Mouse (Mus musculus): Measurements from ENCODE around the gene Cavin4. TPM values are rescaled to one million over a fixed set of nuclear protein-coding genes. Genes with fewer than 3 reads are reported as not detected.

Gene Cavin4
- 0.82 and 1.3 TPM in 2 replicates for polyA plus RNA-seq (2015; fragmentation: Nextera tagmentation; extraction: Ambion mirVana)

GRCm38 (mm10) chr4:48663271-48663670 is at the start of gene Cavin4:
TSS of gene Cavin4 (plus strand) at chr4:48663514.
- Histone ChIP-seq H3K27ac (ENCODE audit: low read length) (no peak within 1 kb of the TSS), H3K4me1 (ENCODE audit: insufficient read depth, low read length) (no peaks in the 10 kb centered on the region), H3K9me3 (ENCODE audit: low read length) (no peaks in the 10 kb centered on the region), H3K4me2 (replicated peaks; ENCODE audit: low read depth, low read length) (no peak within 1 kb of the TSS), H3K4me3 (ENCODE audit: low read length) (no peak within 1 kb of the TSS), H3K36me3 (ENCODE audit: insufficient read depth, low read length) (peaks cover 26% of the 10 kb centered on the region), H3K27me3 (ENCODE audit: insufficient read depth, low read length) (no peaks in the 10 kb centered on the region), H3K9ac (replicated peaks; ENCODE audit: low read length) (no peak within 1 kb of the TSS)
- WGBS, result 85% methylated on average over 10 of the region's 10 CpGs
- ATAC-seq (ENCODE audit: low FRiP score, low TSS enrichment), result no peak

DNA sequence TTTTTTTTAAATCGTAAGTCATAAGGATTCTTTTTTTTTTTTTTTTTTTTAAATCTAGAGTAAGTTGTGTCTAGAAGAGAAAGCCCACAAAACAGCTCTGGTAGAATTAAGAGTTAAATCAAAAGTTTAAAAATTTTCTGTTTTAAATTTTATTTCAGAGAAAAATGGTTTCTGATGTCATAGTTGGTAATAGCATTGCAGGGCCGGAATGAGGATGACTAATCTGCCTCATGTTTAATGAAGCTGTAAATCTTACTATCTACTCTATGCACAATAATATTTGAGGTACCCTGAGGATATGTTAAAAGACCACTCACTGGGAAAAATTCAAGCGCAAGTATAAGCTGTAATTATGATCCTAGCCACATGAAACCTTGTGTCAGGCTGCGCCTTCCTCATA is 47.8 kb upstream of the Cavin4 start:
- H3K27me3 ChIP-seq (ENCODE audit: insufficient read depth, low read length), result no peaks in the 10 kb centered on the region
- H3K4me3 ChIP-seq (ENCODE audit: low read length), result no peak overlapping the region
- H3K4me1 ChIP-seq (ENCODE audit: insufficient read depth, low read length), result no peaks in the 10 kb centered on the region
- H3K4me2 ChIP-seq (replicated peaks; ENCODE audit: low read depth, low read length), result no peak overlapping the region
- H3K9me3 ChIP-seq (ENCODE audit: low read length), result no peaks in the 10 kb centered on the region
- no peak overlapping the region for H3K27ac ChIP-seq (ENCODE audit: low read length)
- ATAC-seq (ENCODE audit: low FRiP score, low TSS enrichment), result no peak
- WGBS, result 95% methylated on average over 4 of the region's 4 CpGs
- no peak overlapping the region for H3K9ac ChIP-seq (replicated peaks; ENCODE audit: low read length)
- H3K36me3 ChIP-seq (ENCODE audit: insufficient read depth, low read length), result peaks cover 28% of the 10 kb centered on the region

DNA sequence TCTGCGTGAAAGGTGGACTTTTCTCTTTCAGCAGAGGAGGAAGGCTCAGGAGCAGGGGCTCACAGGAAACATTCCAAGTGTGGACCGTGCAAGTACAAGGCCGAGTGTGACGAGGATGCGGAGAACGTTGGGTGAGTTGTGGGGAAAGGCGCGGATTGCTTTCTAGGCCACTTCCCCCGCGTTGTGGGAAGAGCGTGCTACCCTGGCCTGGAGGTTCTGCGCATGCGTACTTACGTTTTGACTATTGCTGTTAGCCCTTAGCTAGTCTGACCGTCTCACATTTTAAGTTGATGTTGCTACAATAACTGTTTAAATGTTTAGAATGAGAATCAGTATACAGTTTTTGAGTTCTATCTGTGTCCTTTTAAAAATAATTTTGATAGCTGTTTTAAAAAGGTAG is 46.1 kb upstream of the Cavin4 start:
- WGBS, result 96% methylated on average over 15 of the region's 15 CpGs
- ATAC-seq (ENCODE audit: low FRiP score, low TSS enrichment), result no peak
- peaks cover 24% of the 10 kb centered on the region for H3K36me3 ChIP-seq (ENCODE audit: insufficient read depth, low read length)

DNA sequence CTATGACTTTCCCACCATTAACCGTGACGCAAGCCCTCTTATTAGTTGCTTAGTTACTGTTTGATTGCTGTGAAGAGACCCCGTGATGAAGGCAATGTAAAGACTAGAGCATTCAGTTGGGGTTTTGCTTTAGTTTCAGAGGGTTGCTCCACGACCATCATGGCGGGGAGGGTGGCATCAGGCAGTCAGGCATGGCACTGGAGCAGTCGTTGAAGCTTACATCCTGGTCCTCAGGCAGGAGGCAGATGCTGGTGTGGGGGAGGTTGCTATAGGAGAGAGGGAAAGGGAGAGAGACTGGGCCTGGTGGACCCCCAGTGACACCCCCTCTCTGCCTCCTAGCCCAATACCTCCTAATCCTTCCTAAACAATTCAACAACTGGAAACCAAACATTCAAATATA is 43.2 kb upstream of the Cavin4 start:
- Histone ChIP-seq H3K9me3 (ENCODE audit: low read length) (no peaks in the 10 kb centered on the region; the same call in 1 of the 2 replicates), H3K36me3 (ENCODE audit: insufficient read depth, low read length) (peaks cover 25% of the 10 kb centered on the region), H3K4me1 (ENCODE audit: insufficient read depth, low read length) (no peaks in the 10 kb centered on the region), H3K4me3 (ENCODE audit: low read length) (no peak overlapping the region), H3K27ac (ENCODE audit: low read length) (no peak overlapping the region), H3K4me2 (replicated peaks; ENCODE audit: low read depth, low read length) (no peak overlapping the region), H3K27me3 (ENCODE audit: insufficient read depth, low read length) (no peaks in the 10 kb centered on the region), H3K9ac (replicated peaks; ENCODE audit: low read length) (no peak overlapping the region)
- 72% methylated on average over 6 of the region's 6 CpGs for WGBS
- ATAC-seq (ENCODE audit: low FRiP score, low TSS enrichment), result no peak

More for the DNA sequence above, 46.1 kb upstream of the Cavin4 start:
- Histone ChIP-seq H3K4me2 (replicated peaks; ENCODE audit: low read depth, low read length) (no peak overlapping the region), H3K9me3 (ENCODE audit: low read length) (no peaks in the 10 kb centered on the region), H3K9ac (replicated peaks; ENCODE audit: low read length) (no peak overlapping the region), H3K4me3 (ENCODE audit: low read length) (no peak overlapping the region), H3K4me1 (ENCODE audit: insufficient read depth, low read length) (no peaks in the 10 kb centered on the region), H3K27me3 (ENCODE audit: insufficient read depth, low read length) (no peaks in the 10 kb centered on the region), H3K27ac (ENCODE audit: low read length) (no peak overlapping the region)

GRCm38 (mm10) chr4:48622246-48622645 is 41.1 kb upstream of the Cavin4 start:
- H3K9me3 ChIP-seq (ENCODE audit: low read length), result no peaks in the 10 kb centered on the region; the same call in 1 of the 2 replicates
- H3K9ac ChIP-seq (replicated peaks; ENCODE audit: low read length), result no peak overlapping the region
- 65% methylated on average over 6 of the region's 6 CpGs for WGBS
- no peak overlapping the region for H3K4me3 ChIP-seq (ENCODE audit: low read length)
- ATAC-seq (ENCODE audit: low FRiP score, low TSS enrichment), result no peak
- no peaks in the 10 kb centered on the region for H3K27me3 ChIP-seq (ENCODE audit: insufficient read depth, low read length)
- H3K27ac ChIP-seq (ENCODE audit: low read length), result no peak overlapping the region
- no peak overlapping the region for H3K4me2 ChIP-seq (replicated peaks; ENCODE audit: low read depth, low read length)
- H3K4me1 ChIP-seq (ENCODE audit: insufficient read depth, low read length), result 0 out of 2 replicates have a peak, but pooled peaks cover 5% of the 10 kb centered on the region
- H3K36me3 ChIP-seq (ENCODE audit: insufficient read depth, low read length), result peaks cover 26% of the 10 kb centered on the region

- no peak for ATAC-seq (ENCODE audit: low FRiP score, low TSS enrichment)
- Histone ChIP-seq H3K36me3 (ENCODE audit: insufficient read depth, low read length) (peaks cover 28% of the 10 kb centered on the region), H3K27ac (ENCODE audit: low read length) (no peak overlapping the region), H3K27me3 (ENCODE audit: insufficient read depth, low read length) (no peaks in the 10 kb centered on the region), H3K4me1 (ENCODE audit: insufficient read depth, low read length) (0 out of 2 replicates have a peak, but pooled peaks cover 5% of the 10 kb centered on the region), H3K9me3 (ENCODE audit: low read length) (no peaks in the 10 kb centered on the region; the same call in 1 of the 2 replicates), H3K4me3 (ENCODE audit: low read length) (no peak overlapping the region), H3K9ac (replicated peaks; ENCODE audit: low read length) (no peak overlapping the region), H3K4me2 (replicated peaks; ENCODE audit: low read depth, low read length) (no peak overlapping the region)
- 96% methylated on average over 7 of the region's 7 CpGs for WGBS
Observed at GRCm38 (mm10) chr4:48622946-48623345, 40.4 kb upstream of the Cavin4 start.

- Histone ChIP-seq H3K27ac (ENCODE audit: low read length) (no peak overlapping the region), H3K9ac (replicated peaks; ENCODE audit: low read length) (no peak overlapping the region), H3K4me2 (replicated peaks; ENCODE audit: low read depth, low read length) (no peak overlapping the region), H3K36me3 (ENCODE audit: insufficient read depth, low read length) (peaks cover 38% of the 10 kb centered on the region), H3K4me3 (ENCODE audit: low read length) (no peak overlapping the region), H3K4me1 (ENCODE audit: insufficient read depth, low read length) (0 out of 2 replicates have a peak, but pooled peaks cover 5% of the 10 kb centered on the region), H3K9me3 (ENCODE audit: low read length) (no peaks in the 10 kb centered on the region; the same call in 1 of the 2 replicates), H3K27me3 (ENCODE audit: insufficient read depth, low read length) (no peaks in the 10 kb centered on the region)
- 65% methylated on average over 6 of the region's 6 CpGs for WGBS
- no peak for ATAC-seq (ENCODE audit: low FRiP score, low TSS enrichment)
Observed at GRCm38 (mm10) chr4:48624961-48625360, 38.4 kb upstream of the Cavin4 start.

GRCm38 (mm10) chr4:48625836-48626235 is 37.5 kb upstream of the Cavin4 start:
- 52% methylated on average over 9 of the region's 9 CpGs for WGBS
- no peak overlapping the region for H3K27ac ChIP-seq (ENCODE audit: low read length)
- no peaks in the 10 kb centered on the region for H3K27me3 ChIP-seq (ENCODE audit: insufficient read depth, low read length)
- peaks cover 36% of the 10 kb centered on the region for H3K36me3 ChIP-seq (ENCODE audit: insufficient read depth, low read length)
- ATAC-seq (ENCODE audit: low FRiP score, low TSS enrichment), result no peak
- H3K4me3 ChIP-seq (ENCODE audit: low read length), result no peak overlapping the region
- H3K9me3 ChIP-seq (ENCODE audit: low read length), result no peaks in the 10 kb centered on the region; the same call in 1 of the 2 replicates
- H3K4me1 ChIP-seq (ENCODE audit: insufficient read depth, low read length), result 0 out of 2 replicates have a peak, but pooled peaks cover 8% of the 10 kb centered on the region
- H3K9ac ChIP-seq (replicated peaks; ENCODE audit: low read length), result no peak overlapping the region
- H3K4me2 ChIP-seq (replicated peaks; ENCODE audit: low read depth, low read length), result no peak overlapping the region

- no peaks in the 10 kb centered on the region for H3K27me3 ChIP-seq (ENCODE audit: insufficient read depth, low read length)
- H3K27ac ChIP-seq (ENCODE audit: low read length), result no peak overlapping the region
- no peak overlapping the region for H3K4me3 ChIP-seq (ENCODE audit: low read length)
- peaks cover 12% of the 10 kb centered on the region; the same call in 1 of the 2 replicates for H3K4me1 ChIP-seq (ENCODE audit: insufficient read depth, low read length)
- ATAC-seq (ENCODE audit: low FRiP score, low TSS enrichment), result no peak
- H3K36me3 ChIP-seq (ENCODE audit: insufficient read depth, low read length), result peaks cover 36% of the 10 kb centered on the region
- no peak overlapping the region for H3K9ac ChIP-seq (replicated peaks; ENCODE audit: low read length)
- no peak overlapping the region for H3K4me2 ChIP-seq (replicated peaks; ENCODE audit: low read depth, low read length)
- no peaks in the 10 kb centered on the region; the same call in 1 of the 2 replicates for H3K9me3 ChIP-seq (ENCODE audit: low read length)
- 93% methylated on average over 13 of the region's 13 CpGs for WGBS
Observed at GRCm38 (mm10) chr4:48629445-48629844, 33.9 kb upstream of the Cavin4 start.

- peaks cover 7% of the 10 kb centered on the region; the same call in 1 of the 2 replicates for H3K4me1 ChIP-seq (ENCODE audit: insufficient read depth, low read length)
- no peak overlapping the region for H3K4me2 ChIP-seq (replicated peaks; ENCODE audit: low read depth, low read length)
- H3K27ac ChIP-seq (ENCODE audit: low read length), result no peak overlapping the region
- ATAC-seq (ENCODE audit: low FRiP score, low TSS enrichment), result peak; percentile 82
- no peak overlapping the region for H3K4me3 ChIP-seq (ENCODE audit: low read length)
- no peaks in the 10 kb centered on the region for H3K9me3 ChIP-seq (ENCODE audit: low read length)
- 28% methylated on average over 6 of the region's 6 CpGs for WGBS
- peaks cover 27% of the 10 kb centered on the region for H3K36me3 ChIP-seq (ENCODE audit: insufficient read depth, low read length)
- no peaks in the 10 kb centered on the region for H3K27me3 ChIP-seq (ENCODE audit: insufficient read depth, low read length)
- no peak overlapping the region for H3K9ac ChIP-seq (replicated peaks; ENCODE audit: low read length)
Observed at GRCm38 (mm10) chr4:48633529-48633928, 29.8 kb upstream of the Cavin4 start.

Data from kidney, embryonic 16.5 days (tissue).